Mouse (Mus musculus): ENCODE results near the gene Gm37240.

The Gm37240 gene

GRCm38 (mm10) chr3:84472955-84473354, 1414.4 kb downstream of the Gm37240 start:
- no peak for DNase-seq (ENCODE audit: extremely low spot score, low read depth, low spot score)

DNA sequence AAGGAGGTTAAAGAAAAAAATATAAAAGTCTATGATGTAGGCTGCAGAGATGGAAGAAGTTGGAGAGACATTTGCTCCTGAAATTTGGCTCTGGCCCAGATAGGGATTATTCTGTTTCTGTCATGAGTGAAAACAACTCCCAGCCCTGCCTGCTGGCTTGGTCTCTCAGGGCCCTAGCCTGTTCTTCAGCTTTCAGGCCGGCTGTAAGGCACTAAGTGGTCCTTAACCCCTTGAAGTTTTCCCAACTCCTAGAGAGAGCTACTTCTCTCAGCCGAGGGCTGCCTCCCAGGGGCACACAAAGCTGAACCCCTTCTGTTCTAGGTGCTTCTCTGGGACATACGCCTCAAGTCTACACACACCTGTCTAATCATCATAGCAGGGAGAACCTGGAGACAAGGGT, 1414.8 kb downstream of the Gm37240 start:
- DNase-seq (ENCODE audit: extremely low spot score, low read depth, low spot score) = no peak

- no peak for DNase-seq (ENCODE audit: extremely low spot score, low read depth, low spot score)
Measured at GRCm38 (mm10) chr3:84471146-84471545, 1416.2 kb downstream of the Gm37240 start.

DNA sequence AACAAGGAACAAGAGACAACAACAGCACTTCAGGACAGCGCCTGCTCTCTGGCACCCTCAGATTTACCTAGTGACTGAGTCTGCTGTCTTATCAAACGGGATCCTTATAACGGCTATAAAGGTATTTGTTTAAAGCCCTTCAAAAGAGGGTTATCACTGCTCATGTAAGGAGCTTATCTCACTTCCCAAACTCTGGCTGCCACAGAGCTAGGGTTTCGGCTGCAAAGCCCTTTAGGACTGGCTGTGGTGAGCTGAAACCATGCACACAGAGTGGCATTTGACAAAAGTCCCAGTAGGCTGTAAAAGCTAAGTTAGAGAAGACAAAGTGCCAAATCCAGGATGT, 1419.2 kb downstream of the Gm37240 start:
- DNase-seq (ENCODE audit: extremely low spot score, low read depth, low spot score) = no peak

DNA sequence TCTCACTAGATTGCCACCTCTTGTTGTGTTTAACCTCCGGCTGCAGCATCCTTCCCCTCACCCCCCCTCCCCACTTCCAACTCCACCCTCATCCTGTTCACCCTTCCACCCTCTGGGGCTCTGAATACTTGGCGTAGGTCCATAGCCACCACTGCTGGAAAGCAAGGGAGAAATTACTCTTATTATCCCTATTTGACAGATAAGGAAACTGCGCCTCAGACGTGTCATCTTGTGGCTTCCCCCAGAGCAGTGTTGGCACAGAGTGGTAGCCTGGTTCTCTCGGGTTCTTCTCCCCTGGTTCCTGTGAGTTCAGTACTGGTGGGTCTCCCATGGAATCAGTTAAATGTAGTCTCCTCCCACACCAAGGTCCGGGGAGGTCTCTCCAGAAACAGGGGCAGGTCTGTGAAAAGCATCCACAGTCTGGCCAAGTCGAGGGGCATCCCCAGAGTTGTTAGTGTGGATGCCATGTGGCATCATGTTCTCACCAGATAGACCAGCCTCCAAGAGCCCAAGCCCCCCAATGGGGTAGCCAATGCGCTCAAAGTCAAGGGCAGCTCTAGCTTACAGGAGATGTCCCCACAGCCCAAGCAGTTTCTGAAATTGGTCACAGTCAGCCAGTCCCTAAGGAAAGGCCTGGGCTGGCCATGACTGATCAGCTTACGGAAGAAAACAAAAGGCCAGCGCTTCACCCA, 1419.8 kb downstream of the Gm37240 start:
- no peak for DNase-seq (ENCODE audit: extremely low spot score, low read depth, low spot score)

- no peak for DNase-seq (ENCODE audit: extremely low spot score, low read depth, low spot score)
Measured at GRCm38 (mm10) chr3:84465822-84466500, 1421.4 kb downstream of the Gm37240 start.

GRCm38 (mm10) chr3:84461687-84462086, 1425.6 kb downstream of the Gm37240 start:
- no peak for DNase-seq (ENCODE audit: extremely low spot score, low read depth, low spot score)

DNA sequence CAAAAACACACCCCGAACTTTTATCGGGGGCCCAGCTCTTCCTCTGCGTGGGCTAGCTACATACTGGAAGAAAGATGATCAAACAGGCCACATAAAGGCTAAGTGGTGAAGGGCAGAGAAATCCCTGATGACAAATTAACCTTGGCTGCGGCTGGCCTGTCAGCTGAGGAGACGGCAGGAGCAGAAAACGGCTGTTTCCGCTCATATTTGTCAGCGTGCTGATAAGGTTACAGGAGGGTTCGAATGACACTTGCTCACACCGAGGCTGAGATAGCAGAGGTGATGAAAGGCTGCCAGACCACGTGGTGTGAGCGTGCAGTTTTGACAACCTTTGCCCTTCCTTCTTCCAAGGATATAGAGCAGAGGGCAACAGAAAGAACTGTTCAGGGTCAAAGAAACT, 1426.4 kb downstream of the Gm37240 start:
- DNase-seq (ENCODE audit: extremely low spot score, low read depth, low spot score) = no peak

GRCm38 (mm10) chr3:84460499-84460898, 1426.8 kb downstream of the Gm37240 start:
- DNase-seq (ENCODE audit: extremely low spot score, low read depth, low spot score) = no peak

GRCm38 (mm10) chr3:84455733-84456417, 1431.4 kb downstream of the Gm37240 start:
- DNase-seq (ENCODE audit: extremely low spot score, low read depth, low spot score) = no peak

DNA sequence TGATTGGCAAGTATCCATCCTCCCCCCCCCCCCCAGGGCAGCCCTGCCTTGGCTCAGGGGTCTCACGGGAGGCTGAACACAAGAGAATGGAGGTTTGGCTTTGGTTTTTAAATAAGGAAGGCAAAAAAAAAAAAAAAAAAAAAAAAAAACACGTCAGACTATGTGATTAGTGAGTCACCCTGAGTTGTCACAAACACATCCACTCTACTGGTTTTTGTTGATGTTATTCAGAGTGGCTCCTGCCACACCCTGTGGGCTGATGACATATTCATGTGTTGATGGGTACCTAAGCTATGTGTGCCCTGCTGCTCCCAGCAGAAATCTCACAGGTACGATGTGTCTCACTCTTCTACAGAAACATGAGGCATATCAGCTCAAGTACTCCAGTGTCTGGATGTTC, 1436.7 kb downstream of the Gm37240 start:
- no peak for DNase-seq (ENCODE audit: extremely low spot score, low read depth, low spot score)

GRCm38 (mm10) chr3:84449015-84449414, 1438.3 kb downstream of the Gm37240 start:
- DNase-seq (ENCODE audit: extremely low spot score, low read depth, low spot score) = no peak

- DNase-seq (ENCODE audit: extremely low spot score, low read depth, low spot score) = no peak
Measured at GRCm38 (mm10) chr3:84447803-84448202, 1439.5 kb downstream of the Gm37240 start.
